ENCODE assay signal across 9 mouse cellular contexts in genomic region chr6:114882675-114883074, GRCm38 (mm10).
DNase-seq lines count a peak whose midpoint lies in the region; ATAC-seq and TF ChIP-seq lines count a peak whose summit lies in the region.
"Had no signal": no experiment of that assay in that cellular context is flagged by ENCODE, and none has a peak within 500 bp of the region (broad histone marks: within the 10 kb centered on the region; RNA-seq: fewer than 3 reads in every experiment).

No protein-coding gene starts in this region.

- peaks cover 16% of the 10 kb centered on the region for H3K36me3 ChIP-seq in kidney, embryonic 15.5 days
- peaks cover 31% of the 10 kb centered on the region for H3K36me3 ChIP-seq in embryonic facial prominence, embryonic 14.5 days (ENCODE audit: control insufficient read depth, insufficient read depth, low read length)
- H3K36me3 ChIP-seq in intestine, embryonic 15.5 days = peaks cover 11% of the 10 kb centered on the region
- no peaks in the 10 kb centered on the region for H3K36me3 ChIP-seq in midbrain, postnatal 0 days (ENCODE audit: insufficient read depth, low read length)

- peak overlapping the region; percentile 96 for H3K27ac ChIP-seq in kidney, embryonic 15.5 days
- peak overlapping the region; percentile 98 for H3K27ac ChIP-seq in embryonic facial prominence, embryonic 14.5 days (replicated peaks; ENCODE audit: low read depth, low read length)
- H3K27ac ChIP-seq in intestine, embryonic 15.5 days = peak overlapping the region; percentile 89
- H3K27ac ChIP-seq in midbrain, postnatal 0 days (ENCODE audit: low read depth, low read length) = peak overlapping the region; percentile 85

- H3K4me1 ChIP-seq in kidney, embryonic 15.5 days = peaks cover 96% of the 10 kb centered on the region
- peaks cover 58% of the 10 kb centered on the region for H3K4me1 ChIP-seq in embryonic facial prominence, embryonic 14.5 days (ENCODE audit: control insufficient read depth, insufficient read depth, low read length)
- H3K4me1 ChIP-seq in intestine, embryonic 15.5 days (replicated peaks) = peaks cover 65% of the 10 kb centered on the region
- H3K4me1 ChIP-seq in midbrain, postnatal 0 days (ENCODE audit: insufficient read depth, low read length) = peaks cover 22% of the 10 kb centered on the region; the same call in 1 of the 2 replicates

- WGBS in kidney, embryonic 15.5 days = 23% methylated on average over 7 of the region's 7 CpGs
- 23% methylated on average over 6 of the region's 7 CpGs for WGBS in embryonic facial prominence, embryonic 14.5 days
- 28% methylated on average over 7 of the region's 7 CpGs for WGBS in intestine, embryonic 15.5 days
- WGBS in midbrain, postnatal 0 days = 17% methylated on average over 7 of the region's 7 CpGs

- DNase-seq in kidney, postnatal 14 days = no peak
- peak; percentile 63 for DNase-seq in embryonic facial prominence, embryonic 14.5 days (ENCODE audit: low spot score)
- peak; percentile 50 for DNase-seq in midbrain, postnatal 0 days (ENCODE audit: low spot score)
- no peak for DNase-seq in urinary bladder, adult 18-20 months (ENCODE audit: low spot score in 2 of 2)
- no peak for DNase-seq in right cerebral cortex, postnatal 36 days (ENCODE audit: low spot score in 2 of 2)
- DNase-seq in urinary bladder, postnatal 36 days (ENCODE audit: low spot score in 2 of 2) = no peak

- H3K4me3 ChIP-seq in kidney, embryonic 15.5 days (replicated peaks) = no peak overlapping the region
- no peak overlapping the region for H3K4me3 ChIP-seq in embryonic facial prominence, embryonic 14.5 days (ENCODE audit: low read depth, low read length)
- no peak overlapping the region for H3K4me3 ChIP-seq in intestine, embryonic 15.5 days (replicated peaks)
- H3K4me3 ChIP-seq in midbrain, postnatal 0 days (ENCODE audit: low read depth, low read length) = no peak overlapping the region
- H3K4me3 ChIP-seq: erythroblast, embryonic 14.5 days had no signal

- peak overlapping the region; percentile 36 for H3K4me2 ChIP-seq in kidney, embryonic 15.5 days
- H3K4me2 ChIP-seq in embryonic facial prominence, embryonic 14.5 days (ENCODE audit: low read depth, low read length) = peak overlapping the region; percentile 32
- peak overlapping the region; percentile 34; the same call in 1 of the 2 replicates for H3K4me2 ChIP-seq in intestine, embryonic 15.5 days (replicated peaks)
- H3K4me2 ChIP-seq in midbrain, postnatal 0 days (ENCODE audit: low read depth, low read length, poor library complexity, severe bottlenecking) = no peak overlapping the region

- no peak for TF ChIP-seq CTCF in midbrain, postnatal 0 days (IDR thresholded peaks at IDR 0.05)

- no peaks in the 10 kb centered on the region for H3K27me3 ChIP-seq in kidney, embryonic 15.5 days
- no peaks in the 10 kb centered on the region for H3K27me3 ChIP-seq in embryonic facial prominence, embryonic 14.5 days (replicated peaks; ENCODE audit: control insufficient read depth, insufficient read depth, low read length)
- no peaks in the 10 kb centered on the region for H3K27me3 ChIP-seq in intestine, embryonic 15.5 days (replicated peaks)
- H3K27me3 ChIP-seq in midbrain, postnatal 0 days (ENCODE audit: insufficient read depth, low read length) = no peaks in the 10 kb centered on the region

- ATAC-seq in kidney, embryonic 15.5 days (replicated peaks; ENCODE audit: low FRiP score) = 0 out of 2 replicates have a peak, but pooled peaks have one; percentile 28
- peak; percentile 22; the same call in 1 of the 2 replicates for ATAC-seq in embryonic facial prominence, embryonic 14.5 days (ENCODE audit: low read depth)
- ATAC-seq in intestine, embryonic 15.5 days = peak; percentile 35
- peak; percentile 39 for ATAC-seq in midbrain, postnatal 0 days (ENCODE audit: low FRiP score)

- H3K9me3 ChIP-seq in kidney, embryonic 15.5 days (replicated peaks) = no peaks in the 10 kb centered on the region
- H3K9me3 ChIP-seq in embryonic facial prominence, embryonic 14.5 days (ENCODE audit: control insufficient read depth, low read length) = no peaks in the 10 kb centered on the region
- H3K9me3 ChIP-seq in intestine, embryonic 15.5 days = no peaks in the 10 kb centered on the region
- H3K9me3 ChIP-seq in midbrain, postnatal 0 days (ENCODE audit: low read length) = no peaks in the 10 kb centered on the region

- 0 out of 2 replicates have a peak overlapping the region, but pooled peaks have one; percentile 31 for H3K9ac ChIP-seq in kidney, embryonic 15.5 days
- H3K9ac ChIP-seq in embryonic facial prominence, embryonic 14.5 days (ENCODE audit: low read depth, low read length) = peak overlapping the region; percentile 53; the same call in 1 of the 2 replicates
- no peak overlapping the region for H3K9ac ChIP-seq in intestine, embryonic 15.5 days
- peak overlapping the region; percentile 46; the same call in 1 of the 2 replicates for H3K9ac ChIP-seq in midbrain, postnatal 0 days (replicated peaks; ENCODE audit: low read length, poor library complexity, severe bottlenecking)

Comparison
In these comparisons a context has a peak if more than half of its experiments do, and no peak if none do; other contexts are left out.
1. DNase-seq: peak in embryonic facial prominence, embryonic 14.5 days (single experiment) and midbrain, postnatal 0 days (single experiment); none in kidney, postnatal 14 days (single experiment), urinary bladder, adult 18-20 months (0 of 2), right cerebral cortex, postnatal 36 days (0 of 2) and urinary bladder, postnatal 36 days (0 of 2).
2. Peak in every context shown above with its lines, with median percentiles within 50 percentile points of each other: ATAC-seq and H3K27ac ChIP-seq.